Mouse (Mus musculus) MN1 (cell line): ENCODE measurements around the gene Crisp2.
"Not testable (repeated sequence)": the region's sequence is repeated elsewhere in the genome, so short reads cannot be mapped to it uniquely, and the experiment has no call there.

Source experiments
- DNase-seq: peaks from one replicate; pipeline ENCODE4 v3.0.0-alpha.2; 2016; ENCODE audit warnings: low spot score

Crisp2 gene

GRCm38 (mm10) chr17:40806953-40807572, at the start of gene Crisp2:
Gene Crisp2, minus strand, starts transcription at chr17:40807003.
- DNase-seq: no peak

GRCm38 (mm10) chr17:40855065-40855464, 48.3 kb upstream of the Crisp2 start:
- DNase-seq: no peak

GRCm38 (mm10) chr17:40837308-40837707, 30.5 kb upstream of the Crisp2 start:
- no peak for DNase-seq

- DNase-seq: no peak
Measured at GRCm38 (mm10) chr17:40831870-40832269, 25.1 kb upstream of the Crisp2 start.

- no peak for DNase-seq
Measured at GRCm38 (mm10) chr17:40824549-40824948, 17.7 kb upstream of the Crisp2 start.

- no peak for DNase-seq
Measured at GRCm38 (mm10) chr17:40823817-40824216, 17.0 kb upstream of the Crisp2 start.

- no peak for DNase-seq
Measured at GRCm38 (mm10) chr17:40821477-40821876, 14.7 kb upstream of the Crisp2 start.

GRCm38 (mm10) chr17:40817340-40817943, 10.6 kb upstream of the Crisp2 start:
- DNase-seq: no peak

GRCm38 (mm10) chr17:40812259-40812658, 5.5 kb upstream of the Crisp2 start:
- DNase-seq: no peak

GRCm38 (mm10) chr17:40811560-40811959, 4.8 kb upstream of the Crisp2 start:
- DNase-seq: no peak

- no peak for DNase-seq
Measured at GRCm38 (mm10) chr17:40810934-40811333, 4.1 kb upstream of the Crisp2 start, which contains the start of gene Rhag. Gene Rhag, plus strand, starts transcription at chr17:40811126.

- DNase-seq: no peak
Measured at GRCm38 (mm10) chr17:40808071-40808470, 1.3 kb upstream of the Crisp2 start.

GRCm38 (mm10) chr17:40806550-40806949, 253 bp downstream of the Crisp2 start:
- DNase-seq: no peak

GRCm38 (mm10) chr17:40802707-40803340, 4.0 kb downstream of the Crisp2 start:
- no peak for DNase-seq

- no peak for DNase-seq
Measured at GRCm38 (mm10) chr17:40793921-40794854, 12.6 kb downstream of the Crisp2 start.

- DNase-seq: no peak
Measured at GRCm38 (mm10) chr17:40789877-40790276, 16.9 kb downstream of the Crisp2 start.

- no peak for DNase-seq
Measured at GRCm38 (mm10) chr17:40767120-40767519, 39.7 kb downstream of the Crisp2 start.

GRCm38 (mm10) chr17:40763662-40764061, 43.1 kb downstream of the Crisp2 start:
- no peak for DNase-seq

GRCm38 (mm10) chr17:40731724-40732123, 75.1 kb downstream of the Crisp2 start:
- no peak for DNase-seq

- DNase-seq: no peak
Measured at GRCm38 (mm10) chr17:40731296-40731695, 75.5 kb downstream of the Crisp2 start.

GRCm38 (mm10) chr17:40726820-40727219, 80.0 kb downstream of the Crisp2 start, which contains the start of gene Esp1:
Gene Esp1, plus strand, starts transcription at chr17:40727120.
- DNase-seq: no peak

- not testable (repeated sequence) for DNase-seq
Measured at GRCm38 (mm10) chr17:40717055-40717454, 89.7 kb downstream of the Crisp2 start.
